In the genomic region with DNA sequence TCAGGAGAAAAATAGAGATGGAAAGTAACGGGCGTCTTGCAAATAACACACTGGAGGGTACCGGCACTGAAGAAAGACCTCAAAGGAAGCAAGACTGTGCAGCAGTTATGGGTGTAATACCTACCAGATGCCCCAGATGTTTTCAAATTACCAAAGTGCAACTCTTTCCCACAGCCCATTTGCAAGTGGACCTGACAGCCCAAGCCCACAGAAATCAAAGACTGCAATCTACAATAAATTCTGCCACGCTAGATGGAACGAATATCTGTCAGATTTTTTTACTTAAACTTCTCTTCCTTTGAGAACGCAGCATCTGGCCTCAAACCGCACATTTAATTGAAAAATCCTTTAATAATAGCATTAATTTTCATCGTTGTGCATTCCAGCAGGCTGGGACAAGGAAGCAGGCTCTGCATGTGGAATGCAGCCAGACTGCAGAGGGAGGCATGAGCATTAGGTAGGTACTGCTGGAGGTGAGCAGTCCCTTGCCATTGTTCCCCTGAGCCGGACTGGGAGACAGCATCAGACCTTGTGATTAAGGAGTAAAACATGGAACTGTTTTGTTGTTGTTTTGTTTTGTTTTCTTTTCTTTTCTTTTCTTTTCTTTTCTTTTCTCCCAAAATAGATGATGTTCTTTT, we compare ENCODE assay signal across 19 mouse cellular contexts.
A peak's percentile ranks its signal among the peaks of the same experiment; 100 is the strongest.
DNase-seq lines count a peak whose midpoint lies in the region; ATAC-seq lines count a peak whose summit lies in the region.
"Had no signal": no experiment of that assay in that cellular context is flagged by ENCODE, and none has a peak within 500 bp of the region (broad histone marks: within the 10 kb centered on the region; RNA-seq: fewer than 3 reads in every experiment).

No protein-coding gene starts in this region.

- H3K4me1 ChIP-seq in heart, embryonic 10.5 days: peaks cover 52% of the 10 kb centered on the region
- no peaks in the 10 kb centered on the region for H3K4me1 ChIP-seq in hindbrain, embryonic 16.5 days (ENCODE audit: control insufficient read depth, insufficient read depth, low read depth, low read length)
- no peaks in the 10 kb centered on the region for H3K4me1 ChIP-seq in liver, embryonic 11.5 days (replicated peaks; ENCODE audit: control insufficient read depth, insufficient read depth, low read length)
- H3K4me1 ChIP-seq: stomach, embryonic 15.5 days had no signal

- no peaks in the 10 kb centered on the region for H3K36me3 ChIP-seq in heart, embryonic 10.5 days
- no peaks in the 10 kb centered on the region for H3K36me3 ChIP-seq in hindbrain, embryonic 16.5 days (ENCODE audit: control insufficient read depth, insufficient read depth, low read length)
- no peaks in the 10 kb centered on the region for H3K36me3 ChIP-seq in liver, embryonic 11.5 days (ENCODE audit: control insufficient read depth, insufficient read depth, low read length)
- H3K36me3 ChIP-seq: kidney, embryonic 15.5 days; stomach, embryonic 15.5 days had no signal

- DNase-seq in heart, embryonic 10.5 days (ENCODE audit: low spot score): no peak
- no peak for DNase-seq in heart, postnatal 4 days
- peak; percentile 15 for DNase-seq in kidney, postnatal 10 days
- no peak for DNase-seq in kidney, postnatal 14 days
- DNase-seq in liver, embryonic 11.5 days (ENCODE audit: low spot score): no peak
- no peak for DNase-seq in kidney, postnatal 4 days
- DNase-seq: adrenal gland, postnatal 25 days; cerebellum, adult 11-12 months; cerebellum, postnatal 14 days; gastrocnemius, postnatal 10 days; heart, adult 2 months; lung, adult 18-20 months; lung, postnatal 14 days; thymus, adult 2 months had no signal

- H3K4me3 ChIP-seq in heart, embryonic 10.5 days: no peak overlapping the region
- no peak overlapping the region for H3K4me3 ChIP-seq in hindbrain, embryonic 16.5 days (ENCODE audit: low read length)
- H3K4me3 ChIP-seq in liver, embryonic 11.5 days (ENCODE audit: low read depth, low read length): no peak overlapping the region
- H3K4me3 ChIP-seq: heart, adult 2 months; kidney, embryonic 15.5 days; megakaryocyte, embryonic 14.5 days; stomach, embryonic 15.5 days had no signal

- no peak overlapping the region for H3K9ac ChIP-seq in hindbrain, embryonic 16.5 days (ENCODE audit: low read depth, low read length)
- H3K9ac ChIP-seq in liver, embryonic 11.5 days (ENCODE audit: low read depth, low read length): no peak overlapping the region
- H3K9ac ChIP-seq: kidney, embryonic 15.5 days; stomach, embryonic 15.5 days had no signal

- H3K27me3 ChIP-seq in heart, embryonic 10.5 days (ENCODE audit: insufficient read depth, poor library complexity, severe bottlenecking): no peaks in the 10 kb centered on the region
- H3K27me3 ChIP-seq in hindbrain, embryonic 16.5 days (replicated peaks; ENCODE audit: control insufficient read depth, insufficient read depth, low read length): no peaks in the 10 kb centered on the region
- H3K27me3 ChIP-seq in liver, embryonic 11.5 days (replicated peaks; ENCODE audit: control insufficient read depth, insufficient read depth, low read length): no peaks in the 10 kb centered on the region
- H3K27me3 ChIP-seq: CH12.LX; kidney, embryonic 15.5 days; megakaryocyte, embryonic 14.5 days; stomach, embryonic 15.5 days had no signal

- 78% methylated on average over 9 of the region's 9 CpGs for WGBS in heart, embryonic 10.5 days
- WGBS in hindbrain, embryonic 16.5 days: 50% methylated on average over 9 of the region's 9 CpGs
- WGBS in liver, embryonic 11.5 days: 75% methylated on average over 9 of the region's 9 CpGs

- no peaks in the 10 kb centered on the region for H3K9me3 ChIP-seq in heart, embryonic 10.5 days
- no peaks in the 10 kb centered on the region for H3K9me3 ChIP-seq in hindbrain, embryonic 16.5 days (ENCODE audit: control insufficient read depth, low read length)
- no peaks in the 10 kb centered on the region for H3K9me3 ChIP-seq in liver, embryonic 11.5 days (ENCODE audit: control insufficient read depth, low read length)
- H3K9me3 ChIP-seq: kidney, embryonic 15.5 days; megakaryocyte, embryonic 14.5 days; stomach, embryonic 15.5 days had no signal

- no peak overlapping the region for H3K4me2 ChIP-seq in hindbrain, embryonic 16.5 days (ENCODE audit: low read length)
- no peak overlapping the region for H3K4me2 ChIP-seq in liver, embryonic 11.5 days
- H3K4me2 ChIP-seq: kidney, embryonic 15.5 days; stomach, embryonic 15.5 days had no signal

- ATAC-seq in hindbrain, embryonic 16.5 days: peak; percentile 63
- ATAC-seq in liver, embryonic 11.5 days (replicated peaks; ENCODE audit: low FRiP score): no peak

- H3K27ac ChIP-seq in heart, embryonic 10.5 days: peak overlapping the region; percentile 70; the same call in 1 of the 2 replicates
- H3K27ac ChIP-seq in hindbrain, embryonic 16.5 days (ENCODE audit: low read depth, low read length): no peak overlapping the region
- no peak overlapping the region for H3K27ac ChIP-seq in liver, embryonic 11.5 days (ENCODE audit: low read depth, low read length)
- H3K27ac ChIP-seq: heart, adult 2 months; kidney, embryonic 15.5 days; stomach, embryonic 15.5 days had no signal
